Mouse (Mus musculus) forebrain, postnatal 0 days (tissue): ENCODE measurements around the gene Gbx2. TPM values are rescaled to one million over a fixed set of nuclear protein-coding genes. Genes with fewer than 3 reads are reported as not detected.

Source experiments
- ATAC-seq: fragments of 200-750 bp; cut with Nextera tagmentation; 2 replicates; pipeline ENCODE4 v1.8.0; 2017; ENCODE audit warnings: mild to moderate bottlenecking, moderate library complexity
- DNase-seq: peaks from one replicate; pipeline ENCODE4 v3.0.0-alpha.2; 2015
- H3K27ac ChIP-seq: fragments of 300-500 bp; sonication (generic); 2 replicates; pipeline ENCODE4 v1.5.1; 2014; ENCODE audit warnings: low read depth, mild to moderate bottlenecking, antibody characterized with exemption, low read length, moderate library complexity, mixed read lengths
- H3K27me3 ChIP-seq: fragments of 300-500 bp; sonication (generic); 2 replicates; pipeline ENCODE4 v1.6.1; 2014; ENCODE audit warnings: mild to moderate bottlenecking, low read length, mixed read lengths; ENCODE audit not compliant: insufficient read depth
- H3K36me3 ChIP-seq: fragments of 300-500 bp; sonication (generic); 2 replicates; pipeline ENCODE4 v1.6.1; 2014; ENCODE audit warnings: mild to moderate bottlenecking, moderate library complexity; ENCODE audit not compliant: insufficient read depth
- H3K4me1 ChIP-seq: fragments of 300-500 bp; sonication (generic); 2 replicates; pipeline ENCODE4 v1.6.1; 2014; ENCODE audit warnings: antibody characterized with exemption; ENCODE audit not compliant: insufficient read depth
- H3K4me2 ChIP-seq: fragments of 300-500 bp; sonication (generic); 2 replicates; pipeline ENCODE4 v1.6.1; 2014; ENCODE audit warnings: low read depth, mild to moderate bottlenecking, moderate library complexity
- H3K4me3 ChIP-seq: fragments of 300-500 bp; sonication (generic); 2 replicates; pipeline ENCODE4 v1.5.1; 2014; ENCODE audit warnings: low read depth, low read length, mixed read lengths
- H3K9ac ChIP-seq: fragments of 300-500 bp; sonication (generic); 2 replicates; pipeline ENCODE4 v1.6.1; 2014; ENCODE audit warnings: mild to moderate bottlenecking
- H3K9me3 ChIP-seq: fragments of 300-500 bp; sonication (generic); 2 replicates; pipeline ENCODE4 v1.6.1; 2016; ENCODE audit warnings: low read length
- CTCF ChIP-seq: sonication (generic); IDR thresholded peaks from 2 replicates; pipeline ENCODE4 v1.5.1; 2016; ENCODE audit warnings: antibody characterized with exemption, control low read depth, low read depth
- WGBS: fragments of 180-500 bp; shearing (Covaris S2); extraction: QIAGEN DNeasy Blood & Tissue Kit; methylation state at CpG from one replicate; pipeline ENCODE4 v1.1.7; 2014; 5-methylcytosine and 5-hydroxymethylcytosine counted together
- polyA plus RNA-seq: library from polyadenylated mRNA; unstranded; fragments of >200 nt; fragmentation: Nextera tagmentation; extraction: Ambion mirVana; gene quantifications from 2 replicates; pipeline ENCODE4 v1.2.1, GENCODE M21; 2015
- total RNA-seq: library from RNA; depleted of rRNA; stranded (reverse); fragments of >200 nt; gene quantifications from 2 replicates; pipeline ENCODE4 v1.2.3, GENCODE M21; 2014

Gbx2 gene
- total and polyA plus RNA-seq, 2 experiments from 2014 or later = 14.4 to 21.2 TPM

GRCm38 (mm10) chr1:89968111-89968851 lies 37.3 kb upstream of the Gbx2 start:
- Histone ChIP-seq H3K27ac (peak overlapping the region; percentile 72), H3K4me1 (peaks cover 6% of the 10 kb centered on the region), H3K9ac (peak overlapping the region; percentile 78), H3K9me3 (no peaks in the 10 kb centered on the region), H3K36me3 (no peaks in the 10 kb centered on the region), H3K4me2 (peak overlapping the region; percentile 86), H3K27me3 (peaks cover 37% of the 10 kb centered on the region), H3K4me3 (peak overlapping the region; percentile 58)
- DNase-seq (peak; percentile 91), ATAC-seq (peak; percentile 89)
- WGBS = under 1% methylated on average over 90 of the region's 95 CpGs
- no peak for TF ChIP-seq CTCF

GRCm38 (mm10) chr1:89967585-89967984 lies 36.6 kb upstream of the Gbx2 start:
- peak overlapping the region; percentile 72; the same call in 1 of the 2 replicates for H3K27ac ChIP-seq
- WGBS = 18% methylated on average over 9 of the region's 9 CpGs
- peak overlapping the region; percentile 78 for H3K9ac ChIP-seq
- peaks cover 9% of the 10 kb centered on the region for H3K4me1 ChIP-seq
- no peak for TF ChIP-seq CTCF
- no peak for DNase-seq
- peak; percentile 42 for ATAC-seq
- H3K27me3 ChIP-seq = peaks cover 41% of the 10 kb centered on the region
- no peaks in the 10 kb centered on the region for H3K36me3 ChIP-seq
- H3K4me2 ChIP-seq = peak overlapping the region; percentile 86
- H3K9me3 ChIP-seq = no peaks in the 10 kb centered on the region
- peak overlapping the region; percentile 58 for H3K4me3 ChIP-seq

GRCm38 (mm10) chr1:89964426-89964825 lies 33.4 kb upstream of the Gbx2 start:
- DNase-seq (no peak), ATAC-seq (no peak)
- Histone ChIP-seq H3K4me1 (peaks cover 11% of the 10 kb centered on the region), H3K4me2 (no peak overlapping the region), H3K27ac (no peak overlapping the region), H3K9me3 (no peaks in the 10 kb centered on the region), H3K36me3 (no peaks in the 10 kb centered on the region), H3K27me3 (peaks cover 42% of the 10 kb centered on the region), H3K4me3 (no peak overlapping the region), H3K9ac (no peak overlapping the region)
- TF ChIP-seq CTCF = no peak
- 61% methylated on average over 12 of the region's 12 CpGs for WGBS

- H3K9me3 ChIP-seq = no peaks in the 10 kb centered on the region
- H3K4me1 ChIP-seq = peaks cover 7% of the 10 kb centered on the region; the same call in 1 of the 2 replicates
- 92% methylated on average over 2 of the region's 2 CpGs for WGBS
- H3K9ac ChIP-seq = no peak overlapping the region
- H3K36me3 ChIP-seq = no peaks in the 10 kb centered on the region
- peaks cover 42% of the 10 kb centered on the region for H3K27me3 ChIP-seq
- H3K4me3 ChIP-seq = no peak overlapping the region
- ATAC-seq (no peak), DNase-seq (no peak)
- H3K27ac ChIP-seq = no peak overlapping the region
- no peak for TF ChIP-seq CTCF
- no peak overlapping the region for H3K4me2 ChIP-seq
These were observed 32.3 kb upstream of the Gbx2 start for GRCm38 (mm10) chr1:89963296-89963695.

GRCm38 (mm10) chr1:89962092-89962491 lies 31.1 kb upstream of the Gbx2 start:
- no peak overlapping the region for H3K9ac ChIP-seq

GRCm38 (mm10) chr1:89959393-89959792 lies 28.4 kb upstream of the Gbx2 start:
- DNase-seq (no peak), ATAC-seq (no peak)
- Histone ChIP-seq H3K9ac (no peak overlapping the region), H3K4me1 (0 out of 2 replicates have a peak, but pooled peaks cover 5% of the 10 kb centered on the region), H3K4me3 (no peak overlapping the region), H3K27me3 (peaks cover 34% of the 10 kb centered on the region), H3K4me2 (no peak overlapping the region), H3K36me3 (no peaks in the 10 kb centered on the region), H3K9me3 (no peaks in the 10 kb centered on the region), H3K27ac (no peak overlapping the region)
- no peak for TF ChIP-seq CTCF
- 90% methylated on average over 4 of the region's 4 CpGs for WGBS

More at GRCm38 (mm10) chr1:89962092-89962491, 31.1 kb upstream of the Gbx2 start:
- H3K27me3 ChIP-seq = peaks cover 37% of the 10 kb centered on the region
- no peaks in the 10 kb centered on the region for H3K36me3 ChIP-seq
- H3K9me3 ChIP-seq = no peaks in the 10 kb centered on the region
- H3K27ac ChIP-seq = no peak overlapping the region
- DNase-seq = no peak
- no peak overlapping the region for H3K4me3 ChIP-seq
- WGBS = 6% methylated on average over 13 of the region's 13 CpGs
- ATAC-seq = no peak
- peak overlapping the region; percentile 21; the same call in 1 of the 2 replicates for H3K4me2 ChIP-seq
- no peak for TF ChIP-seq CTCF
- 0 out of 2 replicates have a peak, but pooled peaks cover 5% of the 10 kb centered on the region for H3K4me1 ChIP-seq

GRCm38 (mm10) chr1:89943202-89943601 lies 12.2 kb upstream of the Gbx2 start:
- peaks cover 80% of the 10 kb centered on the region for H3K27me3 ChIP-seq
- peak; percentile 70 for ATAC-seq

More at GRCm38 (mm10) chr1:89943202-89943601, 12.2 kb upstream of the Gbx2 start:
- WGBS = 2% methylated on average over 16 of the region's 16 CpGs
- Histone ChIP-seq H3K4me1 (no peaks in the 10 kb centered on the region), H3K4me3 (no peak overlapping the region), H3K36me3 (no peaks in the 10 kb centered on the region), H3K27ac (no peak overlapping the region), H3K9me3 (no peaks in the 10 kb centered on the region), H3K9ac (no peak overlapping the region), H3K4me2 (no peak overlapping the region)
- TF ChIP-seq CTCF = peak; percentile 87
- DNase-seq = peak; percentile 86
